Mouse (Mus musculus) embryonic stem cell, embryonic (primary cell): ENCODE results near the gene Samhd1.

Experiments used
- CTCF ChIA-PET, 4 experiments: fragments of 300-600 bp in 2 of 4; fragments of 350-600 bp in 2 of 4; sonication (Branson Sonifier 250); formaldehyde crosslinking; loops; one replicate each; lab custom pipeline; 2022; ENCODE audit warnings: inconsistent platforms in 2 of 4; lab: Charles Lee
- POLR2A ChIA-PET, 4 experiments: fragments of 300-600 bp in 2 of 4; fragments of 350-600 bp in 2 of 4; sonication (Branson Sonifier 250); formaldehyde crosslinking; loops; one replicate each; lab custom pipeline; 2022; ENCODE audit warnings: antibody characterized with exemption in 4 of 4, inconsistent platforms in 1 of 4; lab: Charles Lee

The Samhd1 gene

GRCm38 (mm10) chr2:157128072-157128471, 7.0 kb downstream of the Samhd1 start:
- POLR2A ChIA-PET, result no interaction called here
- CTCF ChIA-PET, result interaction anchor here in 1 of 4 experiments (1.5 kb wide), 1 partner anchor 11 kb away, joined by 3 read pairs; no protein-coding TSS in a partner anchor

GRCm38 (mm10) chr2:157127370-157127769, 7.7 kb downstream of the Samhd1 start:
- ChIA-PET POLR2A (interaction anchor here in 1 of 4 experiments (0.8 kb wide), 1 partner anchor 256 kb away, joined by 3 read pairs; no protein-coding TSS in a partner anchor), CTCF (interaction anchor here in 1 of 4 experiments (1.0 to 1.5 kb wide), 2 partner anchors 10 to 11 kb away, joined by 3 to 6 read pairs; no protein-coding TSS in a partner anchor)

DNA sequence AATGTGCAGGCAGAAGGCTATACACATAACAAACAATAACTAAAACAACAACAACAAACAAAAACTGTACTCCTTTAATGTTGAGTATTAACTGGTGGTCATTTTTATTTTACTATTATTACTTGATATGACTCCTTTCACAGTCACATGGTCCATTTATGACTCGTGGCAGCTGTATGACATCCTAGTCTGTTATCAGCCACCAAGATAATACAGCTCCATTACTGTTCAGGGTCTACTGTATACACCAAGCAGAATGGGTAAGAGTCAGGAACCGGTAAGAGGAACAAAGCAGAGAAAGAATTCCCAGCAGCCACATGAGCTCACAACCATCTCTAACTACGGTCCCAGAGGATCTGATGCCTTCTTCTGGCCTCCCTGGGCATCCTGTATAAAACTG, 9.8 kb downstream of the Samhd1 start:
- ChIA-PET CTCF (no interaction called here), POLR2A (interaction anchor here in 1 of 4 experiments (1.7 kb wide), 1 partner anchor 80 kb away, joined by 3 read pairs; no protein-coding TSS in a partner anchor)

DNA sequence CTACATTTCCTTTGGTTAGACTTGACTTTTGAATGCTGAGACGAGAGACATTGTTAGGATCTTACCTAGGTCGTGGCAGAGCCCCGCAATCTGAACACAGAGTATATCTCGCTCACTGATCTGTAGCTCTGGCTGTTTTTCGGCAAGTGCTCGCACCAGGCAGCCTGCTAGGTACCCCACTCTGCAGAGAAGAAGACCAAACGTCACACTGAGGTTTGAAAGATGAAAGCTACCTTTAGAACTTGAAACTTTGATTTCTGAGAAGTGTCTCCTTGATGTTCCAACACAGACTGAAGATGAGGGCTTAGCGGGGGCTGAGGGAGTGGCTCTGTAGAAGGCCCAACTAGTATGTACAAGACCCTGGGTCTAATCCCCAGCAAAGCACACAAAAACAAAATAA, 13.3 kb downstream of the Samhd1 start:
- ChIA-PET POLR2A (no interaction called here), CTCF (no interaction called here)

- CTCF ChIA-PET, result interaction anchor here (0.6 to 1.1 kb wide), 10 partner anchors 31 to 449 kb away, joined by 3 to 7 read pairs (median 4); partner anchors contain the start of gene Rab5if (in 1 of the 4)
- POLR2A ChIA-PET, result interaction anchor here in 3 of 4 experiments (0.6 to 1.1 kb wide), 6 partner anchors 13 to 942 kb away, joined by 3 to 6 read pairs (median 3); no protein-coding TSS in a partner anchor
Observed at GRCm38 (mm10) chr2:157119075-157119474, 16.0 kb downstream of the Samhd1 start.

- ChIA-PET CTCF (interaction anchor here in 2 of 4 experiments (0.5 to 1.1 kb wide), 3 partner anchors 226 to 343 kb away, joined by 3 to 5 read pairs (median 4); partner anchors contain the start of genes Myl9 (in 1 of the 2) and Rab5if (in 1 of the 2)), POLR2A (interaction anchor here in 2 of 4 experiments (0.6 to 1.1 kb wide), 2 partner anchors 73 to 455 kb away, joined by 3 read pairs; no protein-coding TSS in a partner anchor)
Observed at GRCm38 (mm10) chr2:157118556-157118955, 16.5 kb downstream of the Samhd1 start.

DNA sequence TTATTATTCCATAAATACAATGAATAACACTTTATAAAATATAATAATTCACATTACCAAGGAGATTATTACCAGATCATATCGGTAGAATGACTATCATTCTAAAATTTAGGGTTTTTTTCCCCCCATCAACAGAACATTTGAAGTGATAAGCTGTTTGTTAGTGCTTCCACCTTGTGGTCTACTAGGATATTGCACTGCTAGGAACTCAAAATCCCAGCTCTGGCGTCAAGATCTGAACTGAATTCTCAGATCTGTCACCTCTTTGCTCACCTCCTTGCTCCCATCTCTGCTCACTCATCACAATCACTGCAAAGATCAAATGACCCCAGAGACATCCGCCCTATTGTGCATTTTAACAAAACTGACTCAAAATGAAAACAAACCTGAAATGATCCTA, 18.1 kb downstream of the Samhd1 start:
- ChIA-PET CTCF (interaction anchor here (0.5 to 1.9 kb wide), 44 partner anchors 9 to 710 kb away, joined by 3 to 18 read pairs (median 4); partner anchors contain the start of genes Rab5if (in 1 of the 4), Rbl1 (in 1 of the 4) and Samhd1 (in 1 of the 4)), POLR2A (interaction anchor here (0.6 to 1.8 kb wide), 8 partner anchors 9 to 277 kb away, joined by 3 to 5 read pairs (median 3); partner anchors contain the start of genes Rbl1 (in 3 of the 4) and Tgif2 (in 1 of the 4))

DNA sequence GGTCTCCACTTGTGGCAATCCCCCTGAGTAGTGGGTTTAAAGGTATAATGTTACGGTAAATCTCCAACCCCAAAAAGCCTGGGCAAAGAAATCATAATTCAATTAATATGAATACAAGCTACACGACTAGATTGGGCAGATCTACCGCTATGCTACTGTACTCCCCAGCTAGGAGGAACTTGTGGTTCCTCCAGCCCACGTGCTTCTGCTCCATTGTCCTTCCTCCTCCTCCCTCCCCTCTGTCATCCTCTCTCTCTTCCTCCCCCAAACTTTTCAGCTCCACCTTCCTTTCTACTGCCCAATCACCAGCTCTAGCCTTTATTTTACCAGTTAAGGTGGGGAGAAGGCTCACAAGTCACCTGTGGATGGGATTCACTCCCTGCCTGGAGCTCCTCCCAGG, 26.8 kb downstream of the Samhd1 start:
- CTCF ChIA-PET, result interaction anchor here in 2 of 4 experiments (0.6 to 0.8 kb wide), 2 partner anchors 9 to 37 kb away, joined by 3 to 5 read pairs; no protein-coding TSS in a partner anchor
- POLR2A ChIA-PET, result interaction anchor here in 3 of 4 experiments (0.9 to 1.2 kb wide), 3 partner anchors 9 to 386 kb away, joined by 3 to 5 read pairs (median 4); no protein-coding TSS in a partner anchor

DNA sequence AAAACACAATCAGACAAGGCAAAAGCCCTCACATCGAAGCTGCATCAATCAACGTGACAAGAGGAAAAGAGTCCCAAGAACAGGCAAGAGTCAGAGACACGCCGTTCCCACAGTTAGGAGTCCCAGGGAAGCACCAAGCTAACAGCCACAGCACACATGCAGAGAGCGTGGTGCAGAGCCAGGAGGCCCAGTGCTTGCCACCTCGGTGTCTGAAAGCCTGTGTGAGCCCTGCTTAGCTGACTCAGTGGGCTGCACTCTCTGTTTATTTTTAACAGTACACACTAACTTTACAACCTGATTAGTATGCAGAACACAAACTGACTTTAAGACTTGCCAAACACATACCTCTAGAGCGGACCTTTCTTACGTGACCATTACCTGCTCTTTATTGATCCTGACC, 30.6 kb downstream of the Samhd1 start:
- ChIA-PET CTCF (interaction anchor here in 3 of 4 experiments (0.7 to 1.4 kb wide), 5 partner anchors 13 to 111 kb away, joined by 4 to 6 read pairs (median 4); no protein-coding TSS in a partner anchor), POLR2A (interaction anchor here in 2 of 4 experiments (0.6 to 1.5 kb wide), 3 partner anchors 10 to 1456 kb away, joined by 3 read pairs; no protein-coding TSS in a partner anchor)

- CTCF ChIA-PET, result interaction anchor here in 2 of 4 experiments (0.6 to 3.7 kb wide), 6 partner anchors 13 to 233 kb away, joined by 4 to 18 read pairs (median 6); partner anchors contain the start of gene Samhd1 (in 1 of the 2)
- POLR2A ChIA-PET, result interaction anchor here (0.6 to 3.1 kb wide), 5 partner anchors 10 to 239 kb away, joined by 3 to 11 read pairs (median 3); no protein-coding TSS in a partner anchor
Observed at GRCm38 (mm10) chr2:157102256-157102655, 32.8 kb downstream of the Samhd1 start.

DNA sequence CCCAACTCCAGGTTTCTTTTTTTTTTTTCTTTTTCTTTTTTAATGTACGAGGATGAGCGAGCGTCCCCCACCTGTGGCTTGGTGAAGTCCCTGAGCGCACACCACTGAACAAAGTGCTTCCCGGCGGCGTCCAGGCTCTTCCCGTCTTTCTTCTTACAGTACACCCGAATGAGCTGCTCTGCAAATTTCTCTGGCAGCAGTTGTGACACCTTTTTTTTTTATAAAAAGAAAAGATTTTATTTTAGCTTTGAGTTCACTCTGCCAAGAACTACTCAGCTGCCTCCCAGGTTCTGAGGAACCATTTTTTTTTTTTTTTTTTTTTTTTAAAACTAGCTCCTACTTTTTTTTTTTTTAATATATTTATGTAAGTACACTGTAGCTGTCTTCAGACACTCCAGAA, 33.4 kb downstream of the Samhd1 start:
- ChIA-PET POLR2A (interaction anchor here (0.6 to 3.1 kb wide), 8 partner anchors 10 to 655 kb away, joined by 3 to 11 read pairs (median 3); no protein-coding TSS in a partner anchor), CTCF (interaction anchor here in 3 of 4 experiments (0.6 to 3.7 kb wide), 10 partner anchors 13 to 419 kb away, joined by 3 to 18 read pairs (median 4); partner anchors contain the start of gene Samhd1 (in 1 of the 3))

DNA sequence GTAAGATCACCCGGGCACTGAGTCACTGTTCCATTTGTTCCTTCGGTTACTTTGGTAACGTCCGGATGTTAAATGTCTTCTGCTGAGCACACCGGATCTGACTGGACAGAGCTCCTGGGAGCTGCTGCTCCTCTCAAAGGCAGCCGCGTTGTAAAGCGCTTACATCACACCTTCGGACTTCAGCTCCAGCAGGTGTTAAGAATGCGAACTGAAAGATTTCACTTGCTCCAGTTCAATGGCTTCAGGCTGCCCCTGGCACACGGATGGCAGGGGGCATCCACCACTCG, 34.8 kb downstream of the Samhd1 start:
- ChIA-PET POLR2A (interaction anchor here in 3 of 4 experiments (0.6 to 3.1 kb wide), 21 partner anchors 10 to 466 kb away, joined by 3 to 11 read pairs (median 4); partner anchors contain the start of genes Rbl1 (in 2 of the 3), Rab5if (in 1 of the 3), Soga1 (in 1 of the 3) and Tgif2 (in 1 of the 3)), CTCF (interaction anchor here in 3 of 4 experiments (0.5 to 3.7 kb wide), 8 partner anchors 16 to 1158 kb away, joined by 3 to 18 read pairs (median 4); no protein-coding TSS in a partner anchor)

DNA sequence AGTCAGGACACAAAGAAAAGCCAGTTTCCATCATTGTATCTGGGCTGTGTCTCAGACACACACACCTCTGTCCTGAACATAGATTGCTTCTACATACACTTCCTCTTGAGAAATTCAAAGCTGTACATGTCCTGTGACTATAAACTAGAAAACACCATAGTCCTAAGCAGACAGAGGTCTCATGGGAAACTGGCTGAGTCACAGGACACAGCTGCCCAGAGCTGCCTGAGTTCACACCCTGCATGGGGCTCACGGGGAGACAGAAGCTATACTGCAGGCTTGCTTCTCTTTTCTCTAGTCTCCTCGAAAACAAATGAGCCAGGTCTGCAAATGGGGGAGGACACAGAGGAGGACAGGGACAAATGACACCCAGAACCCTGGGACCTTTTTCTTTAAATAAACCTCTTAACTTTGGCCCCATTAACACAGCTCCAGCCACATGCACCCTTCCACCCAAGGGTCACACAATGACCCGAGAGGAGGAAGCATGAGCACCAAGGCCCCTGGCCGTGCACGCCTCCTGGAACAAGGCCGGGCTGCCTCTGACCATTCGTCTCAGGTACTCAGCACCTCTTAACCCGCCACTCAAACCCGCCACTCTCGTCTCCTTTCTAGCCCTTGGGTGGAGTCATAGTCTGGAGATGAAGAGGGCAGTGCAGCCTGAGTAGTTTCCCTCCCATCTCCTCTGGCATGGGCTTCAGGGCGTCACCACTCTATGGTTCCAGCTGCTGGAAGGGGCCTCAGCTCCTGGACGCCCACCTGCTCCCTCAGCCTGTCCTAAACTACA, 35.3 kb downstream of the Samhd1 start:
- ChIA-PET POLR2A (interaction anchor here in 2 of 4 experiments (0.6 to 3.1 kb wide), 22 partner anchors 9 to 484 kb away, joined by 3 to 11 read pairs (median 4); partner anchors contain the start of genes Rbl1 (in 2 of the 2), Rab5if (in 1 of the 2), Soga1 (in 1 of the 2) and Tgif2 (in 1 of the 2)), CTCF (interaction anchor here in 3 of 4 experiments (0.8 to 3.7 kb wide), 7 partner anchors 17 to 196 kb away, joined by 3 to 18 read pairs (median 4); no protein-coding TSS in a partner anchor)

DNA sequence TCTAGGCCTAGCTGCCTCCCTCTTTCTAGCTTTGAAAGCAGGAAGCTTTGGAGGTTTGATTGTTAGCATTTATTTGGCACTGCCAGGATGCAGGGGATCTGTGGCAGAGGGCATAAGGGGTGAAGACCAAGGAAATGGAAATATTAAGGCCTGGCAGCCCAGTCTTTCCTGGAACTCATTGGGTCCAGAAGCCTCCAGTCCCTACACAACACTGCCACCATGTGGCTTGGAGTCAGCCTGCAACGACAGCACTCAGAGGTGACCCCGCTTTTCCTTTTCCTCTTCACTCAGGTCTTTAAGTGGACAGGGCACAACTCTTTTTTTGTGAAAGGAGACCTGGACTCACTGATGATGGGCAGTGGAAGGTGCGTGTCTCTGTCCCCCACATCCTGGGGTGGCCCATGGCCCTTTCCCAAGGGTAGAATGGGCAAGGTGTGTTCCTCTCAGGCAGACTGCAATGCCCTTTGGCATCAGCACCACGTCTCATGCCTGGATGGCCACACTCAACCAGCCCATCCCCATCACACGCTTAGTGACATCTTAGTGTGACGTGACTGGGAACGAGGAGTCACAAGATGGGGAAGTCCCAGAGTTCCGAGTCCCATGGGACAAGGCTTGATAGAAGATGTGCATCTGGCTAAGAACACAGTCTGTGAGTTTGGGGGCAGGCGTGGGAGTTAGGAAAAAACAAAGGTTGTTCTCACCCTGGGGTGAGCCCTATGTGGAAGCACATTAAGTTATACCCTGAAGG, 39.9 kb downstream of the Samhd1 start:
- ChIA-PET CTCF (interaction anchor here in 3 of 4 experiments (0.6 to 2.5 kb wide), 6 partner anchors 22 to 192 kb away, joined by 3 to 8 read pairs (median 6); no protein-coding TSS in a partner anchor), POLR2A (interaction anchor here in 1 of 4 experiments (1.2 kb wide), 1 partner anchor 51 kb away, joined by 3 read pairs; no protein-coding TSS in a partner anchor)

- POLR2A ChIA-PET, result interaction anchor here in 3 of 4 experiments (0.6 to 1.9 kb wide), 9 partner anchors 10 to 186 kb away, joined by 3 to 7 read pairs (median 4); partner anchors contain the start of genes Rpn2 (in 1 of the 3) and Soga1 (in 1 of the 3)
- CTCF ChIA-PET, result interaction anchor here (1.0 to 1.8 kb wide), 8 partner anchors 12 to 282 kb away, joined by 3 to 7 read pairs (median 4); no protein-coding TSS in a partner anchor
Observed at GRCm38 (mm10) chr2:157092024-157092423, 43.0 kb downstream of the Samhd1 start.

DNA sequence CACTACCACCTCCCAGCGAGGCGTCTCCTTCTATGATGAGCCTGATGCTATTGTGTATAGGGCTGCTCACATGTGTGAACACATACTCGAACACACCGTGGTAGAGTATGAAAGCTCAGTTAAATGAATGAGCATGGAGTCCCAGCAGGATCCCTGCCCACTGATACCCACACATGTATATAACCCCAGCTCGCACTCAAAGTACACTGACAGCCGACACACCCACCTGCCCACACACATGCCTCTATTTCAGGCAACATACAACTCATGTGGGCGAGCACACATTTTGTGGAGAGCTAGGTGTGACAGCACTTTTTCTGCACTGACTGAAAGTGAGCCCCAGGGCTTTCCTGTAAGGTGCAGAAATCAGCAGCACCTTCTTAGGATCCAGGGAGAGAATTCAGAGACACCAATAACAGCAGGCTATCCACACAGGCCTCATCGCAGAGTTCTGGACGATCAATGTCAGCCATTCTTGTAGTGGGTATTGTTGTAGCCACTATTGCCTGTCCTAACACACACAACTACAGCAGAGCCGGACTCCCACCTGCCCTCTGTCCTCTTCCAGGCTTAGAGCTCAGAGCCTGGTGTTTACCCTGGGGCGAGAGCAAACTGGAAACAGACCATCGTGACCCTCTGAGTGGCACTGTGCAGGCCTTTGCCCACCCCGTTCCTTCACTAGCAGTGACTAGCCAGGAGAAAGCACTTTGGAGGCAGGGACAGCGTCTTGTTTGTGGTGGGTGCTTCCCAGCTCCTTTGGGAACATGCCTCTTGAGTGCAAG, 47.3 kb downstream of the Samhd1 start:
- CTCF ChIA-PET, result no interaction called here
- POLR2A ChIA-PET, result interaction anchor here (0.6 to 1.0 kb wide), 5 partner anchors 10 to 1252 kb away, joined by 3 read pairs; partner anchors contain the start of gene Dsn1 (in 1 of the 4)
